Mouse (Mus musculus) gastrocnemius, adult 2 months (tissue): ENCODE data around the gene Rnf149. TPM values are rescaled to one million over a fixed set of nuclear protein-coding genes. Genes with fewer than 3 reads are reported as not detected.
A peak's percentile ranks its signal among the peaks of the same experiment; 100 is the strongest.
"Not testable (repeated sequence)": the region's sequence is repeated elsewhere in the genome, so short reads cannot be mapped to it uniquely, and the experiment has no call there.

ENCODE experiments used
- DNase-seq: peaks from one replicate; pipeline ENCODE4 v3.0.0; 2022
- H3K27ac ChIP-seq: fragments of 200-600 bp; 2 replicates; pipeline ENCODE4 v1.8.1; 2022; ENCODE audit warnings: mild to moderate bottlenecking
- H3K4me3 ChIP-seq: fragments of 200-600 bp; 2 replicates; pipeline ENCODE4 v1.8.1; 2022; ENCODE audit warnings: mild to moderate bottlenecking, moderate library complexity
- CTCF ChIP-seq: fragments of 200-600 bp; IDR thresholded peaks from 2 replicates; pipeline ENCODE4 v1.8.1; 2022; ENCODE audit warnings: antibody characterized with exemption, mild to moderate bottlenecking, moderate library complexity
- intact Hi-C: fragments of 180-260 bp; cut with DNase I; formaldehyde crosslinking; loops from one replicate; pipeline ENCODE4 v1.15.1; 2025
- long read RNA-seq, 2 experiments: library from polyadenylated mRNA; stranded (forward); transcript quantifications; one replicate each; pipeline ENCODE4 v2.0.0; 2021
- total RNA-seq, 2 experiments: library from RNA; stranded (reverse); gene quantifications; 2 replicates each; pipeline ENCODE4 v1.2.3; 2021

The Rnf149 gene
- 1 to 10 TPM; 6.9 to 8.3 TPM for total RNA-seq
- long read RNA-seq, experiment 1, transcript Rnf149-201 (7 exons, 2,492 nt), result major isoform, 12 of 18 reads
- long read RNA-seq, experiment 1, partial matches to known transcripts, result 0 of 18 reads
- long read RNA-seq, experiment 1, other reads (novel, unspliced or antisense), result 6 of 18 reads
- long read RNA-seq, experiment 2, transcript Rnf149-201 (7 exons, 2,492 nt), result major isoform, 10 of 17 reads
- long read RNA-seq, experiment 2, partial matches to known transcripts, result 0 of 17 reads
- long read RNA-seq, experiment 2, other reads (novel, unspliced or antisense), result 7 of 17 reads

GRCm38 (mm10) chr1:39577253-39577705 lies at the start of gene Rnf149:
Rnf149 (minus strand) TSS chr1:39577405.
- peak; percentile 98 for DNase-seq
- Histone ChIP-seq H3K27ac (peak within 1 kb of the TSS; percentile 92), H3K4me3 (peak within 1 kb of the TSS; percentile 96)
- intact Hi-C loops, result loop anchor here (5.0 kb wide), 1 partner anchor 590 kb away; the partner anchor contains the start of gene Pdcl3
- no peak for TF ChIP-seq CTCF

DNA sequence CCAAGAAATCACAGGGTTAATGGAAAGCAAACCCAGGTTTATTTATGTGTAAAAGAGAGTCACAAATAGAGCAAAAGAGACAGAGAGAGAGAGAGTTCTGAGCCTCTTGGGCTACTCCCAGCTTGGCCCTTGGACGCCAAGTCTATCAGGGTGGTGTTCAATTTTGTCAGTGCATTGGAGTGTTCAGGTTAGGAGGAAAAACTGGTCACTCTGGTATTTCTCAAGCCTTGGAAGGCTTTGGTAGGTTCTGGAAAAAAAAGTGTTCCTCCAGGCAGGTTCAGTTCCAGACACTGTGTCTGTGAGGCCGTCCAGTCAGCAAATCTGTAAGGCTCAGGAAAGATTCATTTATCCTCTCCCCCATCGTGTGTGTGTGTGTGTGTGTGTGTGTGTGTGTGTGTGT lies 48.3 kb upstream of the Rnf149 start:
- H3K4me3 ChIP-seq, result no peak overlapping the region
- H3K27ac ChIP-seq, result no peak overlapping the region
- no peak for TF ChIP-seq CTCF
- no peak for DNase-seq
- intact Hi-C loops, result no loop called here

DNA sequence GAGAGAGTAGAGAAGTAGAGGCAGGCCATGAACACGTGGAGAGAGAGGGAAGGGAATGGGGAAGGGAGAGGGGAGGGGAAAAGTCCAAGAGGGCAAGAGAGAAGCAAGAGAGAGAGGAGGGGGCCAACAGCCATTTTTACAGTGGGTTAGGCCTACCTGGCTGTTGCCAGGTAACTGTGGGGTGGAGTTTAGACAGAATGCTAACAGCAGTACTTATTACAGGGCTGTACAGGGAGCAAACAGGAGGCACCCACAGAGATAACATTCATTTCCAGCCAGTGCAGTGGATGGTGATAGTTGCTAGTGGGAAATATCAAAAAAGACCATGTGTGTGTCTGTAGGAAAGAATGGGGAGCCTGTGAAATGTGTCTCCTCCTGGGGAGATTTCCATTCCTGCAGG lies 46.5 kb upstream of the Rnf149 start:
- no peak for DNase-seq
- Histone ChIP-seq H3K27ac (no peak overlapping the region), H3K4me3 (no peak overlapping the region)
- intact Hi-C loops, result no loop called here
- no peak for TF ChIP-seq CTCF

DNA sequence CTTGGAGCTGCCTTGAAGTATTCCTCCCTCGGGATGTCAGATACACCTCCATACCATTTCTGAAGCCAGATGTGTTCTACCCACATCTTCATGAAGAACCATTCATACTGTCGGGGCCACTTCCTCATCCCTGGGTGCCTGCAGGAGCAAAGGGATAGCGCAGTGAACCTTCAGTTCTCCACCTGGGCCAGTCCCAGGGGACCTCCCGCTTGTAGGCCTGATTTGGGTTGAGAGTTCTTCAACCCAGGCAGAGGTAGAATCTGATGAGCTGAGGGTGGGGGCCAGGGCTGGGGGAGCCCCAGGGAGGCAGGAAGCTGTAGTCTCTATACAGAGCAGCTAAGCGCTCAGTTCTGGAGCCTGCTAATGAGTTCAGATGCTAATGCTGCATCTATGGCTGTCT lies 45.9 kb upstream of the Rnf149 start:
- no peak for DNase-seq
- TF ChIP-seq CTCF, result no peak
- intact Hi-C loops, result no loop called here

GRCm38 (mm10) chr1:39618524-39618923 lies 41.3 kb upstream of the Rnf149 start:
- H3K4me3 ChIP-seq, result no peak overlapping the region
- H3K27ac ChIP-seq, result no peak overlapping the region
- no peak for DNase-seq
- no peak for TF ChIP-seq CTCF
- intact Hi-C loops, result no loop called here

More for the DNA sequence above, 45.9 kb upstream of the Rnf149 start:
- H3K4me3 ChIP-seq, result no peak overlapping the region
- H3K27ac ChIP-seq, result no peak overlapping the region

DNA sequence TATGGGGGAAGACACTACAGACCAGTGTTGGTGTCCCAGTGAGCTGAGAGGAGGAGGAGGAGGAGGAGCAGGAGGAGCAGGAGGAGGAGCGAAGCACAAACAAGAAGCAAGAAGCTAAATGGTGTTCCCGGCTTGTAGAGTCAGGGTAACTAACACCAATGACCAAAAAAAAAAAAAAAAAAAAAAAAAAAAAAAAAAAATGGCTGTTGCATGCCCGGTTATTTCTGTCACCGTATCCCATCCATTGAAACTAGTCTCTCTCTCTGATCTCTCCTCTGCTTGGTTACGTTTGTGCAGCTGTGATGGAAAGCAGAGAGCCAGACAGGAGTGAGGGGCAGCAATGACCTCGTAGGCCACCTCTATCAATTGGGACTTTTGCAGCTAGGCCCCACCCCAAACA lies 38.3 kb upstream of the Rnf149 start:
- Histone ChIP-seq H3K4me3 (no peak overlapping the region), H3K27ac (no peak overlapping the region)
- TF ChIP-seq CTCF, result no peak
- DNase-seq, result no peak
- intact Hi-C loops, result loop anchor here (2.0 kb wide), 1 partner anchor 35 kb away; the partner anchor contains the start of gene Creg2

- peak; percentile 77 for TF ChIP-seq CTCF
- intact Hi-C loops, result loop anchor here (2.0 to 5.0 kb wide), 2 partner anchors 36 to 368 kb away; partner anchors contain the start of gene Creg2
- Histone ChIP-seq H3K4me3 (0 out of 2 replicates have a peak overlapping the region, but pooled peaks have one; percentile 11), H3K27ac (no peak overlapping the region)
- peak; percentile 59 for DNase-seq
Observed at GRCm38 (mm10) chr1:39614462-39615279, 37.5 kb upstream of the Rnf149 start.

- DNase-seq, result no peak
- no peak overlapping the region for H3K27ac ChIP-seq
- intact Hi-C loops, result loop anchor here (5.0 kb wide), 1 partner anchor 369 kb away; no protein-coding TSS in a partner anchor
- H3K4me3 ChIP-seq, result no peak overlapping the region
- TF ChIP-seq CTCF, result no peak
Observed at GRCm38 (mm10) chr1:39613061-39613460, 35.9 kb upstream of the Rnf149 start.

DNA sequence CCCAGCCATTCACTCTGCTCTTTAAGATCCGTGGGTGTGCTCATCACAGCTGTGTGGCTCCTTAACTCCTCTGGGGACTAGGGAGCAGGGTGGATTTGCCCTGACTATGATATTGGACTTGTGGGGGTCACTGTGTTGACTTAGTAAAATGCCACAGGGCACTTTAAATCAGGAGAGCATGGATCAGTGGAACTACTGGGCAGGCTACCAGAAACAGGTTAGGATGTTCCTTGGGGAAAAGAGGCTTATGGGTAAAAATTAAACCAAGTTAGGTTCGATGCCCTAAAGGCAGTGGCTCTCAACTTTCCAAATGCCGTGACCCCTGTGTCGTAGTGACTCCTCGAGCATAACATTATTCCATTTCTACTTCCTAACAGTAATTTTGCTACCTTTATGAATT lies 35.3 kb upstream of the Rnf149 start:
- DNase-seq, result no peak
- Histone ChIP-seq H3K4me3 (no peak overlapping the region), H3K27ac (no peak overlapping the region)
- intact Hi-C loops, result loop anchor here (5.0 kb wide), 1 partner anchor 370 kb away; no protein-coding TSS in a partner anchor
- TF ChIP-seq CTCF, result no peak

GRCm38 (mm10) chr1:39608534-39608933 lies 31.3 kb upstream of the Rnf149 start:
- intact Hi-C loops, result no loop called here
- Histone ChIP-seq H3K4me3 (no peak overlapping the region), H3K27ac (no peak overlapping the region)
- no peak for TF ChIP-seq CTCF
- no peak for DNase-seq

- intact Hi-C loops, result no loop called here
- Histone ChIP-seq H3K4me3 (no peak overlapping the region), H3K27ac (no peak overlapping the region)
- no peak for DNase-seq
- no peak for TF ChIP-seq CTCF
Observed at GRCm38 (mm10) chr1:39602477-39602876, 25.3 kb upstream of the Rnf149 start.

DNA sequence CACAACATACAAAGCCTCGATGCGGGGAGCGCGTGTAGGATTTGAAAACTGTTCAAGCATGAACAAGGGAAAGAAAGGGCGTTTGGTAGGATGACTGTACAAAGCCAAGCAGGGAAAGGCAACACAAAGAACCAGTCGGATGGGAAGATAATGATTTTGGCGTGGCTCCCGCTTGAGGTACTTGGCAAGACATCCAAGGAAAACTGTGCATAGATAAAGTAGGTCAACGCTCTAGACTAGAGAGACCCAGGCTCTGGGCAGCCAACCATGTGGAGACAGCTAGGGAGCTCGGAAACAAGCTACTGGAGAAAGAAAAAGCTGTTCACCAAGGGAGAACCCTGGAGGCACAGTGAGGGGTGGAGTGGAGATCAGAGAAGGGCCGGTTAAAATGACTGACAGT lies 21.5 kb upstream of the Rnf149 start:
- intact Hi-C loops, result no loop called here
- H3K27ac ChIP-seq, result no peak overlapping the region
- DNase-seq, result no peak
- no peak overlapping the region for H3K4me3 ChIP-seq
- no peak for TF ChIP-seq CTCF

GRCm38 (mm10) chr1:39597135-39597534 lies 19.9 kb upstream of the Rnf149 start:
- intact Hi-C loops, DNase-seq, H3K4me3 ChIP-seq, H3K27ac ChIP-seq: not testable (repeated sequence)
